Mouse (Mus musculus) embryo, embryonic 11 days (tissue): ENCODE data around the gene Sptbn1.

Experiments
- DNase-seq: peaks from one replicate; pipeline ENCODE4 v3.0.0-alpha.2; 2015

Sptbn1 gene

DNA sequence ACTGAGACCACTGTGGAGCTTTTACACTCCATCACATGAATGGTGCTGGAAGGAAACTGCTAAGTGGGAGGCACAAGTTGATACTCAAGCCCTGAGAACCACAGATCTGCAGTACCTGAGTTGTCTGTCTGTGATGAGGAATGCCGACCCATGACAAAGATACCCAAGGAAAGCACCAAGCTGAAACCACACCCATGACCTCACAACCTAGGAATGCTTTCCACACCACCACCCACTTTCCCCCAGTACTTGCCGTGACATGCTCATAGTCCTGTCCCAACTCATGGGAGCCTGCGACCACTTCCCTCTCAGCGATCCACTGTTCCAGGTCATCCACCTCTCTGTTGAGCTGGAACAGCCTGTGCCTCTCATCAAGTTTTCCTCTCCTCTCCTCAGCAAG, 149.9 kb downstream of the Sptbn1 start:
- no peak for DNase-seq

DNA sequence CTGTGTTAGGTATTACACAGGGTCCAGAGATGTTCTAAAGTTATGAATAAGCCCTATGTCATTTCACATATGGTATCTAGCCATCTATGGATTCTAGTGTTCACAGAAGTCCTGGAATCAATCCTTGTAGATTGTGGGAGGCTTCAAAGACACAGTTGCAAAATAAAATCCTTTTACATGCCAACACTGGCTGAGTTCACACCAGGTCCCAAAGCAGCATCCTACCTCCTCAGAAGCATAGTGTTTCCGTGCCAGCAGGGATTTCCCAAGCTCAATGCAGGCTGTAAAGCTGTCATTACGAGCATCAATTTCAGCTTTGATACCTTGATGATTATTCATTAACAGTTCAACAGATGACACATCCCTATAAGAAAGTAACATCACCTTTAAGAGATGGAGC, 154.3 kb downstream of the Sptbn1 start:
- no peak for DNase-seq

DNA sequence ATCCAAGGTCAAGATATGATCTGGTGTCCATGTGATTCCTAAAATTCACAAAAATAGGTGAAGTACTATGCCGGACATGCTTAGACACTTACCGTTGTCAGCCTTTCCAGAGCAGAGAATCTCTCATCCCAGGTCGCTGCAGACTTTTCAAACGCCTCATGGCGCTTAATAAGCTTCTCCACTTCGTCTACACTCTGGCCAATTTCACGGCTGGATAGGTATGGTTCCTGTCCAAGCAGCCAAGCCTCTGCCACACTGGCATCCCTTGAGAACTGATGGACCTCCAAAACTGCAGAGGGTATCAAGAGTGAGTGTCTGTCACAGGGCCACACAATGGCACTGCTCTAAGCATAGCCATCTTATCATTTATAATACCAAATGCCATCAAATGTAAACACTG, 157.3 kb downstream of the Sptbn1 start:
- no peak for DNase-seq

DNA sequence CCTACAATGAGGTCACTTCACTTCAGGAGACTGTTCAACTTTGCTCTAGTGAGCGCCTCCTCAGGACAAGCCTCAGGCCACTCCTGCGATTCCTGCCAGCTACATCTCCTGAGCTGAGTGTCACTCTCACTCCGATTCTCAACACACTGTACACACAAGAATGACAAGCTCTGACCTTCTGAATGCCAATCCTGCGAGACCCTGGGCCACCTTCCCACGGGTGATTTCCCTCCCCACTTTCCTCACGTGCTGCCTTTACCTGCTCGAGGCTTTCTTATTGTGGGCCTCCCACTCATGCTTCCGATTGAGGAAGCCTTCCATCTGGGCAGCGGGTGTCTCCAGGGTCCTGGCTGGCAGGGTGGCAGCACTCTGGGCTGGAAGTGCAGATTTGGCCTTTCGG, 163.8 kb downstream of the Sptbn1 start:
- no peak for DNase-seq

- no peak for DNase-seq
Measured at GRCm38 (mm10) chr11:30102594-30102993, 165.4 kb downstream of the Sptbn1 start.

DNA sequence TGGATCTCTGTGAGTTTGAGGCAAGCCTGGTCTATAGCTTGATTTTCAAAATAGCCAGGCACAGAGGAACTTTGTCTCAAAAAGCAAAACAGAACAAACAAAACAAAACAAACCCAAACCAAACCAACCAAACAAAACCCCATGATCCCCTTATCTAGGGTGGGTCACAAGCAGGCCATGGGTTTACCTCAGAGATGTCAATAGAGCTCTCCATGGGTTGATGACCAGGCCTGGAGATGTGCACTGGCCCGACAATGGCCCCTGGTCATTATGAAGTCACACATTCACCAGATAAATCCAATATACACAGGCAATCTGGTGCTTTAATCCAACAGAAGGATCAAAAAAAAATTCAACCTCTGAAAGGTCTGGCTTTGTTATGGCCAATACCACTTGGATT, 166.2 kb downstream of the Sptbn1 start:
- no peak for DNase-seq

DNA sequence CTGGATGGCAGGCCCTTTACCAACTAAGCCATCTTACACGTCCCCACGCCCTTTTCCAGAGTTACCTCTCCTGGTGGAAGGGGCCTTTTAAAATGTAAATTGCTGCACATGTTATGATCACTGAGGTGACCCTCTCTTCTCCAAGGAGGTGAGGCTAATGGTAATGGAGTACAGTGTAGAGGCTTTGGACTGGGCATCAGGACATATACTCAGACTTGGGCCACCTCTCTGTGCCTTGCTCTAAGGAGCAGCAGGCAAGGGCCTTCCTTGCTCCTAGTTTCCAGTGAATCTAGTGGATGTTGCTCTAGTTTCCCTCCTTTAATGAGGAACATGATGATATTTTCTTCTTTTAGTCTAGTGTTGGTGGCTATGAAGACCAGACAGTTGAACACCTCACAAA, 166.8 kb downstream of the Sptbn1 start:
- DNase-seq = no peak

DNA sequence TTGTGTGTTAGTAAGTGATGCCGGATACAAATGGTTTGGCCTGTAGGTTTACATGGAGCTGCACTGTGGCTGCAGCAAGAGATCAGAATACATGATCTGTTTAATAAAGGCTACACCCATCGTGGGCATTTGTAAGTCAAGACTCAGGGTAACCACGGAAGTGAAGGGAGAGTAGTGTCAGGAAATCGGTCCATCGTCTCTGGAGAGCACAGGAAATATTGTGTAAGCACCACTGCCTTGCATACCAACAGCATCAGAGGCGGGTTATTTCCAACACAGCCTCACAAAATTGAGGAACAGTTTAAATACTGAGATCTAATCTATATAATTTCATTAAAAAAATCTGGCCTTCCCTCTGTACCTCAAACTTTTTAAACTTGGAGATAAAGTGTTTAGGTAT, 168.1 kb downstream of the Sptbn1 start:
- DNase-seq = no peak

- no peak for DNase-seq
Measured at GRCm38 (mm10) chr11:30095212-30095773, 172.7 kb downstream of the Sptbn1 start.

DNA sequence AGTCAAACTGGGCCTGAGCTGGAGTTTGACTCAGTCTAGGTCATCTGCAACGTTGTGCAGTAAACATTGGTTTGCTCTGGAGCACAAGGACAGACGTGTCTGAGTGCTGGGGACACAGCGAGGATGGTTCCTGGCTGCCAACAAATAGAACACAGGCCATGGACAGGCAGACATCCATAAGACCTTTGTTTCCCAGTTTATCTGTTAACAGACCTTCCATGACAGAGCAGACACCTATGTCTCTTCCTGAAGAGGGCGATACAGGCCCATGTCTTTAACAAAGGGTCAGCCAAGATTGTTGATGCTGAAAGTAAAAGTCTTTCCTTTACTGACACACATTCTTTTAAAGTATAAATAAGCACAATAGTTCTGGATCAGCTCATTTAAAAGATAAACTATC, 176.1 kb downstream of the Sptbn1 start:
- DNase-seq = peak; percentile 18

DNA sequence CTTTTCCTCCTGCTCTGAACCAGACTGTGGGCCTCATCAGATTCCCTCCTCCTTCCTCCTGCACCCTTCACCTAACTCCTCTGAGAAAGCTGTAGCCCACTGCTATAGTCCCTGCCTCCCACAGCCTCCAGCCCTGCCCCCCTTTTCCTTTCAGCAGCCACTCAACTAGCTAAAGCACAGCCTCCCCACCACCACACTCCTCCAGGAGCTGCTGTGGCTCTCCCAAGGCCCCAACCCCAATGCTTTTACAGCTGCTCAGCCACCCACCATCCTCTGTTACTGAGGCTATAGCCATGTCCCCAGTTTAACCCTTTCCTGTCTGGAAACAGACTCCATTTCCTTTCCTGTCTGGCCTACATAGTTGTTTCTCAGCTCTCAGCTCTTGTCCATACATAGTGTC, 182.9 kb downstream of the Sptbn1 start:
- DNase-seq = peak; percentile 32

- DNase-seq = peak; percentile 29
Measured at GRCm38 (mm10) chr11:30057299-30057698, 210.7 kb downstream of the Sptbn1 start.
